Mouse (Mus musculus) adrenal gland, postnatal 25 days (tissue): ENCODE measurements around the gene Xpnpep2. TPM values are rescaled to one million over a fixed set of nuclear protein-coding genes. Genes with fewer than 3 reads are reported as not detected.

ENCODE experiments used
- DNase-seq: peaks from one replicate; pipeline ENCODE4 v3.0.0; 2021; ENCODE audit warnings: mixed read lengths
- long read RNA-seq: library from polyadenylated mRNA; stranded (forward); transcript quantifications from one replicate; pipeline ENCODE4 v2.0.0, GENCODE M21; 2021
- total RNA-seq: library from RNA; stranded (reverse); gene quantifications from 2 replicates; pipeline ENCODE4 v1.2.3, GENCODE M21; 2021

Gene Xpnpep2
- 0.76 and 1.3 TPM in 2 replicates for total RNA-seq
- long read RNA-seq, result 0 reads

GRCm38 (mm10) chrX:48108394-48109315 lies at the start of gene Xpnpep2:
Gene Xpnpep2 (plus strand): TSS chrX:48108725.
- no peak for DNase-seq

DNA sequence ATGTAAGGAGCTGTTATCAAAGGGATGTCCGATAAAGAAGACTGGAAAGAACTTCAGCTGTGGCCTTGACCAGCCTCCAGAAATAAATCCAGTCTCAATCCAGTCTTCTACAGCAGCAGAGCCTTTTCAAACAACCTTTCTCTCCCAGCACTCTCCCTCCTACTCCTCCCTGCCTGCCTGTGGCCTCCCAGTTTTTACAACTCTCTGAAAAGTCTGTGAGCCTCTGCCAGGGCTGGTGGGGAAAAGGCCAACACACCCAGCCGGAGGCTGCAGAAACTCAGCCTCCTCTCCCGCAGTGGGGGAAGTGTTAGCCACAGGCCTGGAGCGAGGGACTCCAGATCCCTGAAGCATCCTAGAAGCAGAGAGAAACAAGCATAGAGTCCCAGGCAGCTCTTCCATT lies 46.0 kb upstream of the Xpnpep2 start:
- DNase-seq, result no peak

- no peak for DNase-seq
These were observed 44.2 kb upstream of the Xpnpep2 start for GRCm38 (mm10) chrX:48064166-48064853.

DNA sequence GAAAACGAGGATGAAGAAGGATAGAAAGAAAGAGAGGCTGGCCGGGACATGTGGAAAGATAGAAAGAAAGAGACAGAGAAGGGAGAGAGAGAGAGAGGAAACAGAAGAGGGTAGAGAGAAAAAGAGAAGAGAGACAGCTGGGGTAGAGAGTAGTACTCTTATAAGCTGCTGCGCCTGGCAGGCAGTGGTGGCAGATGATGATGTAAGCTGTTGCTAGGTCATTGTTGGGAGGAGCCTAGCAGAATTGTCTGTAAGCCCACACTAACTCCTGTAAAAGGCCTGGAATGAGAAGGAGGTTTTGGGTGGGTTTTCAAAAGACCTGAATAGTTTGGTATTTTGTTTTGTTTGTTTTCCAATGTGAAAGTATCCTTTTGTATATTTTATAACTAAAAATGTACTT lies 41.6 kb upstream of the Xpnpep2 start:
- no peak for DNase-seq

- no peak for DNase-seq
These were observed 36.6 kb upstream of the Xpnpep2 start for GRCm38 (mm10) chrX:48071961-48072360.

- no peak for DNase-seq
These were observed 36.1 kb upstream of the Xpnpep2 start for GRCm38 (mm10) chrX:48072401-48072800.

DNA sequence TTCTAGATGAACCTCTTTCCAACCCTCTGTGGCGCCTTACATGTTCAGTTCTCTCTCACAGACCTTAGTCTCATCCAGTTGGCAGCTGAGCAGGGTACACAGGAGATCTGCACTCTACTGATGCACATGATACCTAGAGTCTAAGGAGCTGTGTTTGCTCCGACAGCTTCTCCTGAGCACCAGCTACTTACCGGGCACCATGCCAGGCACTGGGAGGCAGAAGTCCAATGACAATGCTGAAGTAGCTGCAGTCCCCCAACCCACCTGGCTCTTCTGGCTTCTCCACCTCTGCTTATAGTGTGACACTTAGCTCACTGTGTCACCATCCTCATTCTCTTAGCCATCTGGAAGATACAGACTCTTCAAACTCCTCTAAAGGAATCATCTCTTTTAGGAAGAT lies 33.8 kb upstream of the Xpnpep2 start:
- no peak for DNase-seq

- no peak for DNase-seq
These were observed 31.6 kb upstream of the Xpnpep2 start for GRCm38 (mm10) chrX:48076806-48077425.

DNA sequence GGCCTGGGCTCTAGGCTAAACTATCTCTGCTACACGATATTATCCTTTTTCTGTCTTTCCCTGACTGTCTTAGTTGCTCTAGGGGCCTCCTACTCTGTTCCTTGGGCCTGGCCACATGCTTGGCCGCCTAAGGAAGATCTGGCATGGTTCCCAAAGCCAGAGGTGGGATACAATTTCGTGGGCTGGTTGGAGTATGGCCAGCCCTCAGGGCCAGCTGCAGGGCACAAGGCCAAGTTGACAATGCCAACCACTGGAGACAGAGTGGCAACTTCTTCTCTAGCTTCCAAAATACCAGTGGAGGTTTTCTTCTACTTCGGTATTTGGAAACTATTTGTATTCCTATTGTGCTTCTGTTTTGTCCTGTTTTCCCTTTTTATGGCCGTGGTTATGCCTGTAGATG lies 26.2 kb upstream of the Xpnpep2 start:
- DNase-seq, result no peak

DNA sequence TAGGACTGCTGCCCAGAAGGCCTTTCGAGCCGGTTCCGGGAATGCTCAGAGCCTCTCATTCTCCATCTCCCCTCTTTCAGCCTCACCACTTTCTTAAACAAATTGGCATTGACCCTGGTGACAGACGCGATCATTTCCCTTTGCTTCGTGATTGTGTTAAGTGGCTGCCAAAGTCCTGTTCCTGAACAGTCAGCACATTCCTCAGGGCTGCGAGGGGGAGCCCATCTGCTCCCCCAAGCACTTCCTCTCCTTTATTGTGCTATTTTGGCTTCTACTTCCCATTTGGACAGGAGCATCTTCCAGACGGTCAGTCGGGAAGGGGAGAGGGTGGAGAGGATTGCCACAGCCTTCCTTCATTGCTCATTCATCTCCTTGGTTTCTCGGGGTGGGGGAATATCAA lies 16.4 kb upstream of the Xpnpep2 start:
- DNase-seq, result no peak

DNA sequence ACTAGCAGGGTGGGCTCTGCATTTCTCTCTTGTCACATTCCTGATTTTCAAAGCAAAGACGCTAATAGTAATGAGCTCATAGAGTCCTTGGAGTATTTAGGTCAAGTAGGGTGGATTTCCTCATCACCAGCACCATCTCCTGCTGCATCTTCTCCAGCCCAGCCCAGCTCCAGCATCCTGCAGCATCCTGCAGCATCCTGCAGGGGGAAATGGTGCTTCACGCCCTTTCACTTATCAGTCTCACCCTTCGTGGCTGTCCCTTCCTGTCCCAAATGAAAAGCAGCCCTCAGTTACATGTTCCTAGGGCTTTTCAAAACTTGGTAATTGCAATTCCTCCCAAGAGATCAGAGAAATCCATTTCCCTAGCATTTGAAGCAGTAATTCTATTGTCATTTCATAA lies 15.0 kb upstream of the Xpnpep2 start:
- DNase-seq, result no peak

DNA sequence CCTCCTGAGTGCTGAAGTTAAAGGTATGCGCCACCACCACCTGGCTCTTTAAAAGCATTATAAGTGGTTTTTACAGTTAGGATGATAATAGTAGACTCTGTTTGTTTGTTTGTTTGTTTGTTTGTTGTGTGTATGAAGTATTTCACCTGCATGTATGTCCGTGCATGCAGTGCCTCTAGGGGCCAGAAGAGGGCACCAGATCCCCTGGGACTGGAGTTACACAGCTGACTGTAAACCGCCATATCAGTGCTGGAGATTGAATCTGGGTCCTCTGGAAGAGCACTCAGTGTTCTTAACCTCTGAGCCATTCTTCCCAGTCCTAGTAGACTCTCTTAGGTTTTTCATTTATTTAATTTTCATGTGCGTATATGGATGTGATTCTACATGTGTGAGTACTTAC lies 13.9 kb upstream of the Xpnpep2 start:
- DNase-seq, result peak; percentile 16

DNA sequence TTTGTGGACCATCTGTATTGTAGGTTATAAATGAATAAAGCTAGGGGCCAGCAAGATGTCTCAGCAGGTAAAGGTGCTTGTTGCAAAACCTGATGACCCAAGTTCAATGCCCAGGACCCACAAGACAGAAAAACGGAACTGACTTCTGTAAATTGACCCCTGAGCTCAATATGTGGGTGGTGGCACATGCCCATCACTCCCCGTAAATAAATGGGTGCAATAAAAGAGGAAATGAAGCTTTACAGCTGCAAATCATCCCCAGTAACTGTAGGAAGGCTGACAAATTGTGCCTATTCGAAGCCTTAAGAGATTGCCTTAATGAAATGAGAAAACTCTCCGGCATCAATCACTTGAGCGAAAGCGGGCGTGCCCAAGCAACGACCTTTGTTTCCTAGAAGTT lies 11.9 kb upstream of the Xpnpep2 start:
- no peak for DNase-seq

DNA sequence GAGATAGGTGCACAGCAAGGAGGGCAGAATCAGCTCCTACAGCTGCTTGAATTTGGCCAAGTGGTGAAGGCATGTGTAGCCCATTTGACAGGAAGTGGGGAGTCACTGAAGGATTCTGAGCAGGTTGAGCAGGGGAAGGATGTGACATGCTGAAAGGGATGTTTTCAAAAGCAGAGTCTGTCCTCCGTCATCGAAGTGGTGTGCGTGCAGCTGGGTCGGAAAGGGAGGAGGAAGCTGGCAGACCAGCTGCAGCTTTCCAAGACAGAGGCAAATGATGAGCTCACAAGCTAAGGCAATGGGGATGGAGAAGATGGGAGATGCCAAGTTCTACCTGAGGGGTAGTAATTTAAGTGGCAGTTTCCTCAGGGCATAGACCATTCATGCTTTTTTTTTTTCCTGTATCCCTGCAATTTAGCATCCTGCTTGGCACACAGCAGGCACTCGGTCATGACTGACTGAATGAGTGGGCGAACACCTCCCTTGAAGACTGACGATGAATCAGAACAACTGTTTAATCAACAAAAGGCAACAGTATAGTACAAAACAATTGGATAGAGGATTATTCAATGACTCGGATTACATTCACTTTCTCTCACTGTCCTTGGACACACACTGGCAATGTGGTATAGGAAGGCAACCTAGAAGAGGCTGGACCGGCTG lies 9.9 kb upstream of the Xpnpep2 start:
- DNase-seq, result no peak

DNA sequence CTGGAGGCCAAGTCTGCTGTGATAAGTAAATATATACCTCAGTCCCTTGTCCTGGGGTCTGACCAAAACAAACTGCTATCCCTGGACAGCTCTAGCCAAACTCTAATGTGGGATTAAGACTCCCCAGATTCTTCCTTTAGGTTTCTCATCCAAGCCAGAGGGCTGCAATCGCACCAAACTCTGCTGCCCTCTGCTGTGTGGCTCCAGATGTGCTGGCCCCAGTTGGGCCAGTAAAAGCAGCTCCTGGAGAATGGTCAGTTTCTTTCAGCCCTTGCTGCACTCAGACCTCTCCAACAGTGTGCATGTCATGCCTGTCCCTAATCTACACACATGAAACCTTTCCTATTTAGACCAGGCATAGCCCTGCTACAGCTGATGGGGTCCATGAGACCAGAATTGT lies 8.7 kb upstream of the Xpnpep2 start:
- DNase-seq, result peak; percentile 17

DNA sequence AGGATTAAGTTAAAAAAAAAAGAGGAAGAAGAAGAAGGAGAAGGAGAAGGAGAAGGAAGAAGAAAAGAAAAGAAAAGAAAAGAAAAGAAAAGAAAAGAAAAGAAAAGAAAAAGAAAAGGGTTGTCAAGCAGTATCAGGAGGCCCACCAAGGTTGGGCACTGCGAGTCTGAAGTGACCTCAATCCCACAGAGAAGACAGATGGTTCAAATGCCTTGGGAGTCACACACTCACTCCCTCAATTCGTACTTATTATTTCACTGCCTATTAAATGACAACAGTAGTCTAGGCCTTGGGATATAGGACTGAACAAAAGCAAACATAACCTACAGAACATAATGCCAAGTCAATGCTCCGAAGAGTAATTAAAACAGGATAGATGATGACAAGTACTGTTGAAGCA lies 5.3 kb upstream of the Xpnpep2 start:
- no peak for DNase-seq

DNA sequence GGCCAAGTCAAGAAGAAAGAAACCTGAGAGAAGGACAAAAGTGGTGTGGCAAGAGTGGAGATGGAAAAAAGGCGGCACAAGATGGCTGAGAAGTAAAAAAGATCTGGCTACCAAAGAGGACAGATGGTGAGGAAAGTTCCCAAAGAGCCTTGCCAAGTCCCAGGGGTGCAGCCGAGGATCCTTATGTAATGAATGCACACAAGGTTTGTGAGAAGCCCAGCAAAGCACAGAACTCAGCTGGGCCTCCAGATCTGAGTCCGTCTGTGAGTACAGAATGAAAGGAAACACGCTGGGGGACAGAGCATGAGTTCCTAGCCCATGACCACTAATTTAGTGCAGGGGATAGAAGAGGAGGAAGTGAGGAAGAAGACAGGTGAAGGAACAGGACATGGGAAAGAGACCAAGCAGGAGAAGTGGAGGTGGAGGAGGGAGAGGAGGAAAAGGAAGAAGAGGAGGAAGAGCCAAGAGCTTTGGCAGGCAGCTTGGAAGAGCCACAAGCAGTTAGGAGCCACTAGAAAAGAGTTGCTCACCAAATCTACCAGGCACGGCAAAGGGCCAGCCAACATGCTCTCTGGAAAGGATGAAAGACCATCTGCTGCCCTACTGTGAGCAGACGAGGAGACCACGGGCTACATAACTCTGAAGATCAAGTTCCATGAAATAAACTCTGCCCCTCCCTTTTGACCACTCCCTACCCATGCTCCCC lies 3.6 kb upstream of the Xpnpep2 start:
- no peak for DNase-seq

DNA sequence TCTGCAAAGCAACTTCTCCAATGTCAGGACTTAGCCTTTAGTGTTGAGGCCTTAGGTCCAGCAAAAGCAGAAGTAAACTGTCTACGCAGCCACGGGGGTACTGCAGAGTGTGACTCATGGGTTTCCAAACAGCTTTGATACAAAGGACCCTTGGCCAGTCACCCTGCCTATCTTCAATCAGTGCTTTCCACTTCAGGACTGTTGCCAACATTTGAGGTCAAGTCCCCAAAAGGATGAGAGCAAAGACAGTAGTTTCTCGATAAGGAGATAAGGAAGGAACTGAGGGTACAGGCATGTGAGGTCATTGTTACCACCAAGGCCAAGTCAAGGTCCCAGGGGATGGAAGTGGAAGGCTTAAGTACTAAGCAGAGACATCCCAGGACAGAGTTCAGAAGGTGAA lies 2.3 kb upstream of the Xpnpep2 start:
- DNase-seq, result no peak

- no peak for DNase-seq
These were observed 761 bp downstream of the Xpnpep2 start for GRCm38 (mm10) chrX:48109316-48109655.

GRCm38 (mm10) chrX:48119294-48119693 lies 10.8 kb downstream of the Xpnpep2 start:
- DNase-seq, result no peak

DNA sequence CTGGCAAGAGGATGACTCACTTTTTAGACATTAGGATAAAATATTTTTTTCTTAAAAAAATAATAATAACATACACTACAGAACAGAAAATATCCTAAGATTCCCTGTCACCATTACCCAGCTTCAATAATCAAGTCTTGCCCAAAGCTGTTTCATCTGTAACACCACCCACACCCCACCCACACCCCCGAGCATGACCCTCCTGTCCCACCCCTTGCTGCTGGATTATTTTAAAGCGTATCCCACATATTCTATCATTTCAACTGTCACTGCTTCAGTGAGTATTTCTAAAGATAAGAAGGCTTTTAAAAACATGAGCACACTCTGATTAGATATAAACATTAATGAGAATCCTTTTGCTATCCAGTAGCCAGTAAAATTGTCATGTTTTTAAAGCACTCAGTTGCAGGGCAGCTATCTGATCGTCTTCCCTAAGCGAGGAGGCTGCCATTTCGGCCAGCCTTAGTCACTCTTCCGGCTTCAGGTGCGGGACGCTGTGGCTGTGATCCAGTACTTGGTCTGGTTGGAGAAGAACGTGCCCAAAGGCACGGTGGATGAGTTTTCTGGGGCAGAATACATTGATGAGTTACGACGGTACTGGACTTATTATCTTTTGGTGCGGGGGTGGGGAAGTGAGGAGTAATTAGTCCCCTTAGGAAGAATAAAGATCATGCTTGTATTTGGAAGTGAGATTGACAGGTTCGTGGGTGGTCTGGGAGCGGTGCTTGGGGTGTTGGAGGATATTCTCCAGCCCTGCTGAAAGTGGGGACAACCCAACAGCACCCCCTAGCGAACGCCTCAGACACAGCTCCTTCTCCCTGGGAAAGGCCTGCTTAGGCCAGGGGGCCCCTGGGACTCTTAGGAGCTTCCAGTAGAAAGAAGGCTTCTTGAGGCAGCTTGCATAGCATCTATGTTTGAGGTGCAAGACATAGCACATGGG lies 15.9 kb downstream of the Xpnpep2 start:
- peak; percentile 70 for DNase-seq
